Mouse (Mus musculus) forebrain, embryonic 15.5 days (tissue): Measurements from ENCODE around the gene Prdm10. TPM values are rescaled to one million over a fixed set of nuclear protein-coding genes. Genes with fewer than 3 reads are reported as not detected.

Experiments used
- ATAC-seq: fragments of 200-750 bp; cut with Nextera tagmentation; replicated peaks from 2 replicates; pipeline ENCODE4 v1.8.0; 2017; ENCODE audit warnings: mild to moderate bottlenecking, moderate TSS enrichment, moderate library complexity
- H3K27ac ChIP-seq: fragments of 300-500 bp; sonication (generic); replicated peaks from 2 replicates; pipeline ENCODE4 v1.5.1; 2015; ENCODE audit warnings: mild to moderate bottlenecking, inconsistent platforms
- H3K27me3 ChIP-seq: fragments of 300-500 bp; sonication (generic); 2 replicates; pipeline ENCODE4 v1.6.1; 2015; ENCODE audit warnings: inconsistent platforms
- H3K36me3 ChIP-seq: fragments of 300-500 bp; sonication (generic); 2 replicates; pipeline ENCODE4 v1.6.1; 2015; ENCODE audit warnings: mild to moderate bottlenecking, inconsistent platforms
- H3K4me1 ChIP-seq: fragments of 300-500 bp; sonication (generic); 2 replicates; pipeline ENCODE4 v1.6.1; 2015; ENCODE audit warnings: inconsistent platforms
- H3K4me2 ChIP-seq: fragments of 300-500 bp; sonication (generic); replicated peaks from 2 replicates; pipeline ENCODE4 v1.6.1; 2015; ENCODE audit warnings: mild to moderate bottlenecking, inconsistent platforms
- H3K4me3 ChIP-seq: fragments of 300-500 bp; sonication (generic); 2 replicates; pipeline ENCODE4 v1.5.1; 2015; ENCODE audit warnings: mild to moderate bottlenecking, inconsistent platforms
- H3K9ac ChIP-seq: fragments of 300-500 bp; sonication (generic); replicated peaks from 2 replicates; pipeline ENCODE4 v1.6.1; 2015; ENCODE audit warnings: mild to moderate bottlenecking, inconsistent platforms
- H3K9me3 ChIP-seq: fragments of 300-500 bp; sonication (generic); 2 replicates; pipeline ENCODE4 v1.6.1; 2016; ENCODE audit warnings: inconsistent platforms
- whole genome bisulfite sequencing: fragments of 180-500 bp; shearing (Covaris S2); methylation state at CpG from one replicate; pipeline ENCODE4 v1.1.7; 2015; ENCODE audit warnings: mixed read lengths; 5-methylcytosine and 5-hydroxymethylcytosine counted together
- polyA plus RNA-seq: library from polyadenylated mRNA; unstranded; fragments of >200 nt; fragmentation: Nextera tagmentation; extraction: Ambion mirVana; gene quantifications from 2 replicates; pipeline ENCODE4 v1.2.1, GENCODE M21; 2015

Prdm10 gene
- polyA plus RNA-seq, 1 experiment from 2014 or later = 10.2 TPM

GRCm38 (mm10) chr9:31386368-31387180, 106.2 kb downstream of the Prdm10 start:
- Histone ChIP-seq H3K4me1 (peaks cover 26% of the 10 kb centered on the region), H3K27me3 (no peaks in the 10 kb centered on the region), H3K9ac (peak overlapping the region; percentile 76), H3K36me3 (peaks cover 19% of the 10 kb centered on the region), H3K4me3 (peak overlapping the region; percentile 82), H3K9me3 (no peaks in the 10 kb centered on the region), H3K27ac (peak overlapping the region; percentile 65), H3K4me2 (peak overlapping the region; percentile 58)
- peak; percentile 84 for ATAC-seq
- WGBS = 9% methylated on average over 44 of the region's 44 CpGs

- Histone ChIP-seq H3K27me3 (no peaks in the 10 kb centered on the region), H3K27ac (no peak overlapping the region), H3K9ac (peak overlapping the region; percentile 76; the same call in 1 of the 2 replicates), H3K4me3 (peak overlapping the region; percentile 82), H3K36me3 (peaks cover 25% of the 10 kb centered on the region), H3K4me2 (peak overlapping the region; percentile 58), H3K9me3 (no peaks in the 10 kb centered on the region), H3K4me1 (peaks cover 26% of the 10 kb centered on the region)
- no peak for ATAC-seq
- WGBS = 89% methylated on average over 5 of the region's 5 CpGs
Measured at GRCm38 (mm10) chr9:31387206-31387605, 106.9 kb downstream of the Prdm10 start.

GRCm38 (mm10) chr9:31400441-31400840, 120.1 kb downstream of the Prdm10 start:
- 52% methylated on average over 4 of the region's 4 CpGs for WGBS
- Histone ChIP-seq H3K27ac (no peak overlapping the region), H3K4me3 (no peak overlapping the region), H3K9ac (no peak overlapping the region), H3K4me2 (no peak overlapping the region), H3K9me3 (no peaks in the 10 kb centered on the region), H3K27me3 (no peaks in the 10 kb centered on the region), H3K36me3 (peaks cover 93% of the 10 kb centered on the region), H3K4me1 (no peaks in the 10 kb centered on the region)
- ATAC-seq = no peak

GRCm38 (mm10) chr9:31404311-31404710, 124.0 kb downstream of the Prdm10 start:
- 86% methylated on average over 2 of the region's 2 CpGs for WGBS
- no peak overlapping the region for H3K27ac ChIP-seq
- peaks cover 88% of the 10 kb centered on the region for H3K36me3 ChIP-seq
- no peak overlapping the region for H3K4me2 ChIP-seq
- H3K4me3 ChIP-seq = no peak overlapping the region
- no peak for ATAC-seq
- H3K9ac ChIP-seq = no peak overlapping the region
- no peaks in the 10 kb centered on the region for H3K4me1 ChIP-seq
- H3K9me3 ChIP-seq = no peaks in the 10 kb centered on the region
- H3K27me3 ChIP-seq = no peaks in the 10 kb centered on the region

- Histone ChIP-seq H3K9me3 (no peaks in the 10 kb centered on the region), H3K4me3 (no peak overlapping the region), H3K4me2 (no peak overlapping the region), H3K4me1 (no peaks in the 10 kb centered on the region), H3K27ac (no peak overlapping the region), H3K9ac (no peak overlapping the region), H3K27me3 (no peaks in the 10 kb centered on the region), H3K36me3 (peaks cover 90% of the 10 kb centered on the region)
- no peak for ATAC-seq
- WGBS = 66% methylated on average over 6 of the region's 6 CpGs
Measured at GRCm38 (mm10) chr9:31405217-31405616, 124.9 kb downstream of the Prdm10 start.

- ATAC-seq = no peak
- H3K27ac ChIP-seq = no peak overlapping the region
- peaks cover 92% of the 10 kb centered on the region for H3K36me3 ChIP-seq
- WGBS = 95% methylated on average over 4 of the region's 4 CpGs
- no peaks in the 10 kb centered on the region for H3K27me3 ChIP-seq
- no peaks in the 10 kb centered on the region for H3K4me1 ChIP-seq
- no peak overlapping the region for H3K4me2 ChIP-seq
- no peak overlapping the region for H3K9ac ChIP-seq
- H3K4me3 ChIP-seq = no peak overlapping the region
- no peaks in the 10 kb centered on the region for H3K9me3 ChIP-seq
Measured at GRCm38 (mm10) chr9:31412165-31412564, 131.8 kb downstream of the Prdm10 start.

- Histone ChIP-seq H3K27ac (no peak overlapping the region), H3K9me3 (no peaks in the 10 kb centered on the region), H3K36me3 (peaks cover 88% of the 10 kb centered on the region), H3K4me1 (no peaks in the 10 kb centered on the region), H3K4me3 (no peak overlapping the region), H3K4me2 (no peak overlapping the region), H3K27me3 (no peaks in the 10 kb centered on the region), H3K9ac (no peak overlapping the region)
- WGBS = 91% methylated on average over 1 of the region's 1 CpGs
- no peak for ATAC-seq
Measured at GRCm38 (mm10) chr9:31418821-31419220, 138.5 kb downstream of the Prdm10 start.

GRCm38 (mm10) chr9:31422143-31422542, 141.8 kb downstream of the Prdm10 start:
- H3K4me3 ChIP-seq = no peak overlapping the region
- H3K9ac ChIP-seq = no peak overlapping the region
- H3K4me1 ChIP-seq = no peaks in the 10 kb centered on the region
- H3K9me3 ChIP-seq = no peaks in the 10 kb centered on the region
- no peak overlapping the region for H3K27ac ChIP-seq
- ATAC-seq = no peak
- H3K4me2 ChIP-seq = no peak overlapping the region
- H3K27me3 ChIP-seq = no peaks in the 10 kb centered on the region
- WGBS = 94% methylated on average over 5 of the region's 5 CpGs
- peaks cover 65% of the 10 kb centered on the region for H3K36me3 ChIP-seq

GRCm38 (mm10) chr9:31428971-31429370, 148.6 kb downstream of the Prdm10 start:
- Histone ChIP-seq H3K4me1 (no peaks in the 10 kb centered on the region), H3K27ac (no peak overlapping the region), H3K36me3 (peaks cover 6% of the 10 kb centered on the region; the same call in 1 of the 2 replicates), H3K27me3 (no peaks in the 10 kb centered on the region), H3K4me3 (no peak overlapping the region), H3K9ac (no peak overlapping the region), H3K9me3 (no peaks in the 10 kb centered on the region), H3K4me2 (no peak overlapping the region)
- ATAC-seq = no peak
- WGBS = 89% methylated on average over 7 of the region's 7 CpGs

- Histone ChIP-seq H3K4me1 (no peaks in the 10 kb centered on the region), H3K27ac (no peak overlapping the region), H3K9ac (no peak overlapping the region), H3K4me2 (no peak overlapping the region), H3K36me3 (no peaks in the 10 kb centered on the region), H3K4me3 (no peak overlapping the region), H3K27me3 (no peaks in the 10 kb centered on the region), H3K9me3 (no peaks in the 10 kb centered on the region)
- no peak for ATAC-seq
- WGBS = 70% methylated on average over 9 of the region's 9 CpGs
Measured at GRCm38 (mm10) chr9:31430011-31430410, 149.7 kb downstream of the Prdm10 start.
